Mouse (Mus musculus) ES-E14 (cell line): ENCODE data around the gene Elavl2. TPM values are rescaled to one million over a fixed set of nuclear protein-coding genes. Genes with fewer than 3 reads are reported as not detected.
A peak's percentile ranks its signal among the peaks of the same experiment; 100 is the strongest.

Experiments
- DNase-seq: peaks from one replicate; pipeline ENCODE4 v3.0.0-alpha.2; 2013; ENCODE audit warnings: low read depth, low spot score
- H3K27ac ChIP-seq: 2 replicates; pipeline ENCODE4 v1.5.1; 2012; ENCODE audit warnings: low read depth, mild to moderate bottlenecking, low read length, moderate library complexity, mixed read lengths; ENCODE audit not compliant: poor library complexity, insufficient read depth, severe bottlenecking
- H3K36me3 ChIP-seq: 2 replicates; pipeline ENCODE4 v1.6.1; 2012; ENCODE audit warnings: mild to moderate bottlenecking, low read length, moderate library complexity, mixed read lengths; ENCODE audit not compliant: control insufficient read depth, poor library complexity, insufficient read depth, severe bottlenecking
- H3K4me1 ChIP-seq, 2 experiments: fragments of 150-350 bp in 1 of 2; sonication (generic) in 1 of 2; 2 replicates each; pipeline ENCODE4 v1.6.1; 2012; ENCODE audit warnings: low read length in 2 of 2, mild to moderate bottlenecking in 1 of 2, mixed read lengths in 1 of 2; ENCODE audit not compliant: control insufficient read depth in 2 of 2, insufficient read depth in 2 of 2, poor library complexity in 1 of 2
- H3K4me3 ChIP-seq, 2 experiments: fragments of 150-350 bp in 1 of 2; sonication (generic) in 1 of 2; 2 replicates each; pipeline ENCODE4 v1.5.1; 2012; ENCODE audit warnings: low read length in 2 of 2, low read depth in 1 of 2, mild to moderate bottlenecking in 1 of 2, mixed read lengths in 1 of 2; ENCODE audit not compliant: insufficient read depth in 1 of 2, poor library complexity in 1 of 2, severe bottlenecking in 1 of 2
- H3K9ac ChIP-seq: 2 replicates; pipeline ENCODE4 v1.6.1; 2012; ENCODE audit warnings: low read depth, mild to moderate bottlenecking, low read length, mixed read lengths; ENCODE audit not compliant: poor library complexity, insufficient read depth, severe bottlenecking
- H3K9me3 ChIP-seq: fragments of 150-350 bp; sonication (generic); 2 replicates; pipeline ENCODE4 v1.6.1; 2012; ENCODE audit warnings: low read depth, mild to moderate bottlenecking, low read length; ENCODE audit not compliant: control insufficient read depth, insufficient read depth
- CHD2 ChIP-seq: IDR thresholded peaks from 2 replicates; pipeline ENCODE4 v1.6.1; 2014; ENCODE audit warnings: mild to moderate bottlenecking, low read depth, low read length, inconsistent platforms
- HCFC1 ChIP-seq: IDR thresholded peaks from 2 replicates; pipeline ENCODE4 v1.6.1; 2012; ENCODE audit warnings: low read length, inconsistent platforms, borderline replicate concordance; ENCODE audit not compliant: insufficient read depth
- MAFK ChIP-seq: IDR thresholded peaks from 2 replicates; pipeline ENCODE4 v1.6.1; 2014; ENCODE audit warnings: mild to moderate bottlenecking, low read depth, low read length, inconsistent platforms; ENCODE audit not compliant: insufficient read depth
- ZC3H11A ChIP-seq: IDR thresholded peaks from 2 replicates; pipeline ENCODE4 v1.6.1; 2012; ENCODE audit warnings: low read depth, mild to moderate bottlenecking, inconsistent platforms, low read length, borderline replicate concordance
- ZNF384 ChIP-seq: IDR thresholded peaks from 2 replicates; pipeline ENCODE4 v1.6.1; 2012; ENCODE audit warnings: low read depth, low read length, inconsistent platforms
- in situ Hi-C, 2 experiments: fragments of 600-800 bp; cut with MboI; formaldehyde crosslinking; loops; one replicate each; pipeline ENCODE4 v1.15.1; 2025; ENCODE audit warnings: low sequenced_read_pairs in 2 of 2, inconsistent platforms in 1 of 2; ENCODE audit not compliant: unreplicated experiment in 2 of 2
- total RNA-seq: library from RNA; depleted of rRNA; stranded (reverse); fragments of 300-350 nt; gene quantifications from 2 replicates; pipeline ENCODE4 v1.2.3, GENCODE M21; 2012

Elavl2 gene
- total RNA-seq, 1 experiment = 15.5 TPM

GRCm38 (mm10) chr4:91380341-91381117 lies 20.1 kb downstream of the Elavl2 start:
- Histone ChIP-seq H3K4me1 (peaks cover 0 to 2% of the 10 kb centered on the region in 2 experiments; a peak in 1 of 4 replicates), H3K9me3 (no peaks in the 10 kb centered on the region), H3K27ac (no peak overlapping the region), H3K36me3 (no peaks in the 10 kb centered on the region), H3K4me3 (no peak overlapping the region), H3K9ac (no peak overlapping the region)
- DNase-seq = no peak
- no peak for TF ChIP-seq HCFC1
- no peak for TF ChIP-seq MAFK
- no peak for TF ChIP-seq CHD2
- no peak for TF ChIP-seq ZNF384
- no peak for TF ChIP-seq ZC3H11A
- in situ Hi-C loops = no loop called here

- H3K9me3 ChIP-seq = no peaks in the 10 kb centered on the region
- H3K27ac ChIP-seq = no peak overlapping the region
- peak; percentile 55 for DNase-seq
- peak overlapping the region; percentile 21 to 33; a peak in 3 of 4 replicates for H3K4me3 ChIP-seq
- in situ Hi-C loops = no loop called here
- H3K36me3 ChIP-seq = no peaks in the 10 kb centered on the region
- TF ChIP-seq MAFK (peak; percentile 88), ZC3H11A (no peak)
- H3K4me1 ChIP-seq = peaks cover 2 to 3% of the 10 kb centered on the region in 2 experiments; a peak in 3 of 4 replicates
- H3K9ac ChIP-seq = no peak overlapping the region
Measured at GRCm38 (mm10) chr4:91379559-91379958, 21.0 kb downstream of the Elavl2 start.

GRCm38 (mm10) chr4:91376317-91376910 lies 24.2 kb downstream of the Elavl2 start:
- TF ChIP-seq ZNF384 = no peak
- TF ChIP-seq CHD2 = peak; percentile 91
- no peak for TF ChIP-seq ZC3H11A
- no peak for TF ChIP-seq MAFK
- TF ChIP-seq HCFC1 = peak; percentile 20; the same call in 1 of the 2 replicates
- peak; percentile 94 for DNase-seq
- peak overlapping the region; percentile 57 to 68 for H3K4me3 ChIP-seq
- H3K27ac ChIP-seq = no peak overlapping the region
- in situ Hi-C loops = no loop called here
- no peaks in the 10 kb centered on the region for H3K9me3 ChIP-seq
- no peaks in the 10 kb centered on the region for H3K36me3 ChIP-seq
- peaks cover 2 to 3% of the 10 kb centered on the region in 2 experiments; a peak in 3 of 4 replicates for H3K4me1 ChIP-seq
- peak overlapping the region; percentile 8; the same call in 1 of the 2 replicates for H3K9ac ChIP-seq

GRCm38 (mm10) chr4:91375372-91375687 lies 25.3 kb downstream of the Elavl2 start:
- in situ Hi-C loops = no loop called here
- Histone ChIP-seq H3K27ac (no peak overlapping the region), H3K36me3 (no peaks in the 10 kb centered on the region), H3K9ac (no peak overlapping the region), H3K4me3 (peak overlapping the region in 1 of 2 experiments; percentile 68; a peak in 1 of 4 replicates), H3K9me3 (no peaks in the 10 kb centered on the region), H3K4me1 (peaks cover 2 to 3% of the 10 kb centered on the region in 2 experiments; a peak in 3 of 4 replicates)
- no peak for DNase-seq
- TF ChIP-seq HCFC1 = no peak
- TF ChIP-seq MAFK = no peak
- no peak for TF ChIP-seq ZC3H11A
- TF ChIP-seq ZNF384 = no peak
- TF ChIP-seq CHD2 = no peak
